Mouse (Mus musculus): ENCODE results near the gene Gm44502.

DNA sequence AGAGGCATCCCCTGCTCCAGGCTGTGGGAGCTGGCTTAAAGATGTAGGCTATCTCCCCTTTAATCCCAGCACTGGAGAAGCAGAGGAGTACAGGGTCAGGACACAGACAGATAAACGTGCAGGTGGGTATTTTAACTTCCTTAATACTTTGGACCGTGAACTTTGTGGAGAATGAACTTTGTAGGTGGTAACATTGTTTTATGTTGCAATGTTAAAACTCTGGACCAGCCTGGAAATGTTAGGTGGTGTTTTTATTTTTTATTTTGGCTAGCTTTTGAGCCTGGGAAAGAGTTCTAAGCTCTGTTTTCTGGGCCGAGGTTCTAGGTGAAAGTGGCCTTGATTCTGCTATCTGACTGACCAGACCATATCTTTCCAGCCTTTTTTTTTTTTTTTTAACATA lies 1.8 kb upstream of the Gm44502 start:
- no peak for TF ChIP-seq POLR2A (IDR thresholded peaks at IDR 0.05; ENCODE audit: insufficient read depth, low read depth, low read length)
- no peak for TF ChIP-seq CTCF (IDR thresholded peaks at IDR 0.05)
